Comparison of ENCODE assay signal across 16 mouse cellular contexts in genomic region chr9:68805776-68806175, GRCm38 (mm10).
A peak's percentile ranks its signal among the peaks of the same experiment; 100 is the strongest.
DNase-seq lines count a peak whose midpoint lies in the region; ATAC-seq lines count a peak whose summit lies in the region.
"Had no signal": no experiment of that assay in that cellular context is flagged by ENCODE, and none has a peak within 500 bp of the region (broad histone marks: within the 10 kb centered on the region; RNA-seq: fewer than 3 reads in every experiment).

No protein-coding gene starts in this region.

- no peaks in the 10 kb centered on the region for H3K36me3 ChIP-seq in forebrain, embryonic 14.5 days (ENCODE audit: control insufficient read depth, insufficient read depth, low read length)
- H3K36me3 ChIP-seq in forebrain, embryonic 12.5 days (replicated peaks) = no peaks in the 10 kb centered on the region
- H3K36me3 ChIP-seq in hindbrain, embryonic 13.5 days = no peaks in the 10 kb centered on the region
- H3K36me3 ChIP-seq in hindbrain, embryonic 11.5 days (ENCODE audit: control insufficient read depth, insufficient read depth, low read length) = no peaks in the 10 kb centered on the region
- no peaks in the 10 kb centered on the region for H3K36me3 ChIP-seq in midbrain, embryonic 14.5 days (ENCODE audit: control insufficient read depth, insufficient read depth, low read length)
- H3K36me3 ChIP-seq in midbrain, embryonic 11.5 days (ENCODE audit: control insufficient read depth, insufficient read depth, low read length) = no peaks in the 10 kb centered on the region
- no peaks in the 10 kb centered on the region for H3K36me3 ChIP-seq in neural tube, embryonic 14.5 days (ENCODE audit: control insufficient read depth, insufficient read depth, low read length)
- H3K36me3 ChIP-seq: limb, embryonic 13.5 days had no signal

- no peak overlapping the region for H3K27ac ChIP-seq in forebrain, embryonic 14.5 days (ENCODE audit: low read depth, low read length)
- H3K27ac ChIP-seq in forebrain, embryonic 12.5 days = no peak overlapping the region
- H3K27ac ChIP-seq in hindbrain, embryonic 13.5 days = peak overlapping the region; percentile 30; the same call in 1 of the 2 replicates
- H3K27ac ChIP-seq in hindbrain, embryonic 11.5 days (ENCODE audit: low read depth, low read length) = no peak overlapping the region
- H3K27ac ChIP-seq in midbrain, embryonic 14.5 days (replicated peaks; ENCODE audit: low read depth, low read length) = 0 out of 2 replicates have a peak overlapping the region, but pooled peaks have one; percentile 55
- no peak overlapping the region for H3K27ac ChIP-seq in midbrain, embryonic 11.5 days (ENCODE audit: low read depth, low read length)
- H3K27ac ChIP-seq in neural tube, embryonic 14.5 days (ENCODE audit: low read depth, low read length) = peak overlapping the region; percentile 55
- H3K27ac ChIP-seq: limb, embryonic 13.5 days had no signal

- DNase-seq in forebrain, embryonic 14.5 days (ENCODE audit: low spot score) = peak; percentile 37
- DNase-seq in hindbrain, embryonic 11.5 days (ENCODE audit: low spot score) = no peak
- no peak for DNase-seq in midbrain, embryonic 14.5 days
- no peak for DNase-seq in midbrain, embryonic 11.5 days (ENCODE audit: low spot score, missing footprints)
- DNase-seq in frontal cortex, postnatal 36 days (ENCODE audit: low spot score in 2 of 2) = no peak
- DNase-seq: cerebellum, adult 2 months; gastrocnemius, postnatal 14 days; lung, adult 18-20 months; thymus, adult 18-20 months had no signal

- no peak overlapping the region for H3K4me3 ChIP-seq in forebrain, embryonic 14.5 days (ENCODE audit: low read depth, low read length)
- H3K4me3 ChIP-seq in forebrain, embryonic 12.5 days (replicated peaks) = no peak overlapping the region
- H3K4me3 ChIP-seq in hindbrain, embryonic 13.5 days = no peak overlapping the region
- no peak overlapping the region for H3K4me3 ChIP-seq in hindbrain, embryonic 11.5 days (ENCODE audit: low read depth, low read length)
- no peak overlapping the region for H3K4me3 ChIP-seq in midbrain, embryonic 14.5 days (replicated peaks; ENCODE audit: low read depth, low read length)
- H3K4me3 ChIP-seq in midbrain, embryonic 11.5 days (ENCODE audit: low read depth, low read length) = no peak overlapping the region
- H3K4me3 ChIP-seq in neural tube, embryonic 14.5 days (ENCODE audit: low read depth, low read length) = no peak overlapping the region
- H3K4me3 ChIP-seq: limb, embryonic 13.5 days; myocyte had no signal

- H3K4me1 ChIP-seq in forebrain, embryonic 14.5 days (ENCODE audit: control insufficient read depth, insufficient read depth, low read length) = peaks cover 4% of the 10 kb centered on the region; the same call in 1 of the 2 replicates
- peaks cover 8% of the 10 kb centered on the region; the same call in 1 of the 2 replicates for H3K4me1 ChIP-seq in forebrain, embryonic 12.5 days
- peaks cover 28% of the 10 kb centered on the region; the same call in 1 of the 2 replicates for H3K4me1 ChIP-seq in hindbrain, embryonic 13.5 days (replicated peaks)
- H3K4me1 ChIP-seq in hindbrain, embryonic 11.5 days (replicated peaks; ENCODE audit: control insufficient read depth, insufficient read depth, low read length) = no peaks in the 10 kb centered on the region
- peaks cover 4% of the 10 kb centered on the region; the same call in 1 of the 2 replicates for H3K4me1 ChIP-seq in midbrain, embryonic 14.5 days (ENCODE audit: control insufficient read depth, insufficient read depth, low read length)
- H3K4me1 ChIP-seq in midbrain, embryonic 11.5 days (ENCODE audit: control insufficient read depth, insufficient read depth, low read length) = no peaks in the 10 kb centered on the region
- H3K4me1 ChIP-seq in neural tube, embryonic 14.5 days (ENCODE audit: control insufficient read depth, insufficient read depth, low read length) = peaks cover 8% of the 10 kb centered on the region; the same call in 1 of the 2 replicates

- no peaks in the 10 kb centered on the region for H3K27me3 ChIP-seq in forebrain, embryonic 14.5 days (replicated peaks; ENCODE audit: control insufficient read depth, insufficient read depth, low read length)
- H3K27me3 ChIP-seq in forebrain, embryonic 12.5 days = no peaks in the 10 kb centered on the region
- H3K27me3 ChIP-seq in hindbrain, embryonic 13.5 days = no peaks in the 10 kb centered on the region
- no peaks in the 10 kb centered on the region for H3K27me3 ChIP-seq in hindbrain, embryonic 11.5 days (ENCODE audit: control insufficient read depth, insufficient read depth, low read length)
- H3K27me3 ChIP-seq in midbrain, embryonic 14.5 days (ENCODE audit: control insufficient read depth, insufficient read depth, low read length) = no peaks in the 10 kb centered on the region
- H3K27me3 ChIP-seq in midbrain, embryonic 11.5 days (ENCODE audit: control insufficient read depth, insufficient read depth, low read length) = no peaks in the 10 kb centered on the region
- no peaks in the 10 kb centered on the region for H3K27me3 ChIP-seq in neural tube, embryonic 14.5 days (ENCODE audit: control insufficient read depth, insufficient read depth, low read length)

- H3K9ac ChIP-seq in forebrain, embryonic 14.5 days (ENCODE audit: low read length) = no peak overlapping the region
- no peak overlapping the region for H3K9ac ChIP-seq in forebrain, embryonic 12.5 days
- H3K9ac ChIP-seq in hindbrain, embryonic 13.5 days = no peak overlapping the region
- H3K9ac ChIP-seq in hindbrain, embryonic 11.5 days (ENCODE audit: low read depth, low read length) = no peak overlapping the region
- H3K9ac ChIP-seq in midbrain, embryonic 14.5 days (replicated peaks; ENCODE audit: low read length) = no peak overlapping the region
- no peak overlapping the region for H3K9ac ChIP-seq in midbrain, embryonic 11.5 days (ENCODE audit: low read length)
- H3K9ac ChIP-seq in neural tube, embryonic 14.5 days (replicated peaks; ENCODE audit: low read depth, low read length) = no peak overlapping the region
- H3K9ac ChIP-seq: limb, embryonic 13.5 days had no signal

- H3K4me2 ChIP-seq in forebrain, embryonic 14.5 days (ENCODE audit: low read length) = no peak overlapping the region
- H3K4me2 ChIP-seq in forebrain, embryonic 12.5 days = no peak overlapping the region
- no peak overlapping the region for H3K4me2 ChIP-seq in hindbrain, embryonic 13.5 days
- H3K4me2 ChIP-seq in hindbrain, embryonic 11.5 days (replicated peaks; ENCODE audit: low read depth, low read length) = no peak overlapping the region
- no peak overlapping the region for H3K4me2 ChIP-seq in midbrain, embryonic 14.5 days (ENCODE audit: low read length)
- H3K4me2 ChIP-seq in midbrain, embryonic 11.5 days = no peak overlapping the region
- no peak overlapping the region for H3K4me2 ChIP-seq in neural tube, embryonic 14.5 days (ENCODE audit: low read depth, low read length)
- H3K4me2 ChIP-seq: limb, embryonic 13.5 days had no signal

- H3K9me3 ChIP-seq in forebrain, embryonic 14.5 days (replicated peaks; ENCODE audit: control insufficient read depth, low read length) = no peaks in the 10 kb centered on the region
- no peaks in the 10 kb centered on the region for H3K9me3 ChIP-seq in forebrain, embryonic 12.5 days
- no peaks in the 10 kb centered on the region for H3K9me3 ChIP-seq in hindbrain, embryonic 13.5 days
- no peaks in the 10 kb centered on the region for H3K9me3 ChIP-seq in hindbrain, embryonic 11.5 days (ENCODE audit: control insufficient read depth, low read length)
- H3K9me3 ChIP-seq in midbrain, embryonic 14.5 days (ENCODE audit: control insufficient read depth, low read length) = no peaks in the 10 kb centered on the region
- H3K9me3 ChIP-seq in midbrain, embryonic 11.5 days (ENCODE audit: control insufficient read depth, low read length) = no peaks in the 10 kb centered on the region
- no peaks in the 10 kb centered on the region for H3K9me3 ChIP-seq in neural tube, embryonic 14.5 days (ENCODE audit: control insufficient read depth, low read length)
- H3K9me3 ChIP-seq: limb, embryonic 13.5 days had no signal

- no peak for ATAC-seq in forebrain, embryonic 14.5 days
- no peak for ATAC-seq in forebrain, embryonic 12.5 days (ENCODE audit: low FRiP score)
- no peak for ATAC-seq in hindbrain, embryonic 13.5 days (ENCODE audit: low FRiP score)
- ATAC-seq in hindbrain, embryonic 11.5 days (ENCODE audit: low FRiP score) = no peak
- no peak for ATAC-seq in midbrain, embryonic 14.5 days (ENCODE audit: low FRiP score, low TSS enrichment)
- ATAC-seq in midbrain, embryonic 11.5 days (ENCODE audit: low FRiP score) = no peak
- peak; percentile 38; the same call in 1 of the 2 replicates for ATAC-seq in neural tube, embryonic 14.5 days (ENCODE audit: low read depth)
- ATAC-seq: forebrain, embryonic 16.5 days; inflammation-experienced regulatory T-cells, adult 6 months had no signal

- 48% methylated on average over 5 of the region's 5 CpGs for WGBS in forebrain, embryonic 14.5 days
- 45% methylated on average over 5 of the region's 5 CpGs for WGBS in forebrain, embryonic 12.5 days
- WGBS in hindbrain, embryonic 13.5 days = 61% methylated on average over 5 of the region's 5 CpGs
- 70% methylated on average over 5 of the region's 5 CpGs for WGBS in hindbrain, embryonic 11.5 days
- 66% methylated on average over 5 of the region's 5 CpGs for WGBS in midbrain, embryonic 14.5 days
- 71% methylated on average over 5 of the region's 5 CpGs for WGBS in midbrain, embryonic 11.5 days
- WGBS in neural tube, embryonic 14.5 days = 11% methylated on average over 5 of the region's 5 CpGs

Comparison
In these comparisons a context has a peak if more than half of its experiments do, and no peak if none do; other contexts are left out.
1. H3K27ac ChIP-seq: peak in hindbrain, embryonic 13.5 days (single experiment), midbrain, embryonic 14.5 days (single experiment) and neural tube, embryonic 14.5 days (single experiment); none in forebrain, embryonic 14.5 days (single experiment), forebrain, embryonic 12.5 days (single experiment), hindbrain, embryonic 11.5 days (single experiment) and midbrain, embryonic 11.5 days (single experiment).